Mouse (Mus musculus): ENCODE results near the gene Zfp410. TPM values are rescaled to one million over a fixed set of nuclear protein-coding genes. Genes with fewer than 3 reads are reported as not detected.
A peak's percentile ranks its signal among the peaks of the same experiment; 100 is the strongest.

Gene Zfp410
- total RNA-seq (2012; rRNA removed) (33.5 and 42.8 TPM in 2 replicates), total RNA-seq (2014; rRNA removed) (53.7 and 57.4 TPM in 2 replicates), polyA plus RNA-seq (2012; ENCODE audit: insufficient read length, low read depth) (42.4 and 42.9 TPM in 2 replicates)

DNA sequence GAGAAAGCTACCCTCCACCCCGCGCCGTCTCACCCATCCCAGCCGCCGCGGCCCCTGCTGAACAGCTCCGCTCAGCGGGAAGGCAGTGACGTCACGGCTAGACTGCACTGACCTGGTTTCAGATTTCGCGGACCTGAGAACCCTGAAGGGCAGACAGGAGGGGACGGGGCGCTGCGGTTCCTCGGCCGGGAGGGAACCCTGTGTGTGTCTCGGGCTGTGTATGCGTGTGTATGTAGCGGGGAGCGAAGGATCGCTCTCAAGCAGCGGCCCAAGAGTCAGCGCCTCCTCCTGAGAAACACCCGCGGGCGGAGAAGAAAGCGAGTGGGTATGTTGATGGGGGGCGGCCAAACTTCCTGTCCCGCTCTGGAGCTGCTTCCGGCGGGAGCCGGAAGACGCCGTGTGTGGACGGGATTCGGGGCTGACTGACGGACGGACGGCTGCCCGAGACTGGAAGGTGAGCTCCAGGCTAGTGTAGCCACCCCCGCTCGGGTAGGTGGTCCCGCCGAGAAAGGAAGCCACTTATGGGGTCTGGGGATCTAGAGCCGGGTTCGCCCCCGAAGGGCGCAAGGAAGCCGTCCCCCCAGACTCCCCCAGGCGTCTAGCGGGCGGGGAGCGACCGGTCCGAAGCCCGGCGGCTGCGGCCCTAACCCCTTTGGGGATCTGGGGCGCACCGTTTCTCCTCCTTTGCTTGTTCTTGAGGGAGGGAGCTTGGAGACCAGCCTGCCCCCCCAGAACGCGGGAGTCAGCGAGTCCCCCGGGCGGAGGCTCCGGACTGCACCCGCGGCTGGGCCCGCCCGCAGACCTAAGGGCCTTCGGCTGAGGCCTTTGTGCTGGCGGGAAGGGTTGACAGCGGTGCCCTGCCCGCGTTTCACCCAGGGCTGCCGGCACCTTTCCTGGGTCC is at the start of gene Zfp410:
Gene Zfp410 (plus strand): TSS at position 132 of the 901 bp plus-strand sequence.
- DNase-seq (ENCODE audit: extremely low read depth): peak; percentile 75
- peaks cover 2 to 18% of the 10 kb centered on the region in 2 experiments for H3K36me3 ChIP-seq (replicated peaks in 1 of 2; ENCODE audit: control insufficient read depth in 1 of 2, insufficient read depth in 1 of 2, low read length in 1 of 2)
- peak within 1 kb of the TSS; percentile 69 for H3K27ac ChIP-seq (ENCODE audit: insufficient read depth, low read depth)
- H3K4me3 ChIP-seq (replicated peaks in 1 of 3; ENCODE audit: low read depth in 2 of 3, low read length in 2 of 3, poor library complexity in 1 of 3): peak within 1 kb of the TSS; percentile 89 to 96 (median 89)
- no peaks in the 10 kb centered on the region for H3K9me3 ChIP-seq (replicated peaks; ENCODE audit: low read length)
- H3K4me1 ChIP-seq (ENCODE audit: control insufficient read depth in 1 of 2, insufficient read depth in 2 of 2): peaks cover 3 to 28% of the 10 kb centered on the region in 2 experiments; a peak in 2 of 4 replicates
- dilution Hi-C loops (cut with MboI; ENCODE audit: extremely low pct_ligation_motif_present, extremely low pct_unique_long_range_greater_than_20kb, low sequenced_read_pairs): no loop called here
- in situ Hi-C loops (cut with MboI; ENCODE audit: low pct_ligation_motif_present, low pct_unique_long_range_greater_than_20kb, low sequenced_read_pairs): no loop called here
- H3K27me3 ChIP-seq (replicated peaks): no peaks in the 10 kb centered on the region
- peak within 1 kb of the TSS; percentile 66 for H3K4me2 ChIP-seq (ENCODE audit: insufficient read depth, low read depth, poor library complexity, severe bottlenecking)
- peaks cover 33% of the 10 kb centered on the region for H3K79me2 ChIP-seq (replicated peaks; ENCODE audit: control insufficient read depth, extremely low read depth, insufficient read depth, poor library complexity, severe bottlenecking)
- peak within 1 kb of the TSS; percentile 84 for H3K9ac ChIP-seq (ENCODE audit: insufficient read depth, low read depth)
- peak; percentile 87 for TF ChIP-seq ZMIZ1 (IDR thresholded peaks at IDR 0.05; ENCODE audit: low read depth, low read length)
- peak; percentile 78 for TF ChIP-seq NELFE (IDR thresholded peaks at IDR 0.05; ENCODE audit: low read depth, low read length)
- TF ChIP-seq ZNF384 (IDR thresholded peaks at IDR 0.05; ENCODE audit: low read depth, low read length): no peak
- no peak for TF ChIP-seq JUND (conservative IDR thresholded peaks at IDR 0.05; ENCODE audit: low read depth, low read length)
- no peak for TF ChIP-seq USF2 (conservative IDR thresholded peaks at IDR 0.05; ENCODE audit: low read depth, low read length)
- TF ChIP-seq CTCF (conservative IDR thresholded peaks at IDR 0.05 in 1 of 2, IDR thresholded peaks at IDR 0.05 in 1 of 2; ENCODE audit: low read depth in 2 of 2, low read length in 2 of 2): 0 out of 4 replicates have a peak, but pooled peaks of 1 of the 2 experiments have one; percentile 9
- no peak for TF ChIP-seq RAD21 (IDR thresholded peaks at IDR 0.05; ENCODE audit: low read depth, low read length)
- peak; percentile 79 for TF ChIP-seq SIN3A (IDR thresholded peaks at IDR 0.05; ENCODE audit: low read length)
- no peak for TF ChIP-seq MYC (IDR thresholded peaks at IDR 0.05; ENCODE audit: low read depth, low read length)
- no peak for TF ChIP-seq MAZ (IDR thresholded peaks at IDR 0.05; ENCODE audit: low read depth, low read length)
- peak; percentile 95 for TF ChIP-seq POLR2AphosphoS2 (IDR thresholded peaks at IDR 0.05; ENCODE audit: low read depth, low read length)
- peak; percentile 24; the same call in 1 of the 2 replicates for TF ChIP-seq MEF2A (IDR thresholded peaks at IDR 0.05; ENCODE audit: borderline replicate concordance, low read depth, low read length)
- no peak for TF ChIP-seq USF1 (IDR thresholded peaks at IDR 0.05; ENCODE audit: low read depth, low read length)
- peak; percentile 82 for TF ChIP-seq POLR2A (IDR thresholded peaks at IDR 0.05; ENCODE audit: low read depth, low read length)
- no peak; the same call in 1 of the 2 replicates for TF ChIP-seq GABPA (IDR thresholded peaks at IDR 0.05; ENCODE audit: insufficient replicate concordance, low read depth, low read length)
- peak; percentile 61; the same call in 1 of the 2 replicates for TF ChIP-seq TCF12 (IDR thresholded peaks at IDR 0.05; ENCODE audit: low read depth, low read length)
- no peak for TF ChIP-seq SMC3 (IDR thresholded peaks at IDR 0.05; ENCODE audit: low read depth, low read length)
- no peak for TF ChIP-seq PAX5 (IDR thresholded peaks at IDR 0.05; ENCODE audit: low read length)
- TF ChIP-seq KAT2A (IDR thresholded peaks at IDR 0.05; ENCODE audit: insufficient replicate concordance, low read length): 0 out of 2 replicates have a peak, but pooled peaks have one; percentile 42
- TF ChIP-seq ETS1 (conservative IDR thresholded peaks at IDR 0.05; ENCODE audit: low read depth, low read length): no peak
- no peak for TF ChIP-seq MAX (IDR thresholded peaks at IDR 0.05; ENCODE audit: low read length)
- TF ChIP-seq ZKSCAN1 (IDR thresholded peaks at IDR 0.05; ENCODE audit: borderline replicate concordance, low read depth, low read length): no peak
- TF ChIP-seq IRF4 (IDR thresholded peaks at IDR 0.05; ENCODE audit: low read depth, low read length): no peak
- TF ChIP-seq RCOR1 (conservative IDR thresholded peaks at IDR 0.05; ENCODE audit: low read depth, low read length): no peak
- no peak for TF ChIP-seq NRF1 (IDR thresholded peaks at IDR 0.05; ENCODE audit: low read depth, low read length)
- no peak for TF ChIP-seq ZC3H11A (IDR thresholded peaks at IDR 0.05; ENCODE audit: low read depth, low read length)
- TF ChIP-seq BHLHE40 (IDR thresholded peaks at IDR 0.05; ENCODE audit: low read depth, low read length): 0 out of 2 replicates have a peak, but pooled peaks have one; percentile 19
- peak; percentile 81 for TF ChIP-seq HCFC1 (IDR thresholded peaks at IDR 0.05; ENCODE audit: low read depth, low read length)
- no peak for TF ChIP-seq EP300 (IDR thresholded peaks at IDR 0.05; ENCODE audit: low read length)
- TF ChIP-seq E2F4 (IDR thresholded peaks at IDR 0.05; ENCODE audit: insufficient replicate concordance, low read depth, low read length): no peak
- no peak; the same call in 1 of the 2 replicates for TF ChIP-seq CHD1 (IDR thresholded peaks at IDR 0.05; ENCODE audit: low read depth, low read length)
- TF ChIP-seq MAFK (IDR thresholded peaks at IDR 0.05; ENCODE audit: insufficient replicate concordance, low read length): no peak
- no peak for TF ChIP-seq CHD2 (IDR thresholded peaks at IDR 0.05; ENCODE audit: low read length)
- no peak; the same call in 1 of the 2 replicates for TF ChIP-seq UBTF (IDR thresholded peaks at IDR 0.05; ENCODE audit: low read depth, low read length)
- TF ChIP-seq JUN (IDR thresholded peaks at IDR 0.05; ENCODE audit: insufficient read depth, low read depth, low read length): no peak
- TF ChIP-seq ELF1 (IDR thresholded peaks at IDR 0.05; ENCODE audit: low read depth, low read length): peak; percentile 85
- TF ChIP-seq MXI1 (IDR thresholded peaks at IDR 0.05; ENCODE audit: low read depth, low read length): peak; percentile 77; the same call in 1 of the 2 replicates

Measured in CH12.LX (cell line).